Mouse (Mus musculus): Measurements from ENCODE around the gene Rps16. TPM values are rescaled to one million over a fixed set of nuclear protein-coding genes. Genes with fewer than 3 reads are reported as not detected.
A peak's percentile ranks its signal among the peaks of the same experiment; 100 is the strongest.

Rps16 gene
- total and polyA plus RNA-seq, 2 experiments from 2014 or later: 161 to 481 TPM

GRCm38 (mm10) chr7:28378769-28379651, 28.6 kb downstream of the Rps16 start:
- Histone ChIP-seq H3K36me3 (replicated peaks; ENCODE audit: control insufficient read depth, insufficient read depth, low read length) (peaks cover 13% of the 10 kb centered on the region), H3K4me1 (ENCODE audit: control insufficient read depth, insufficient read depth) (peaks cover 62% of the 10 kb centered on the region), H3K4me3 (ENCODE audit: low read depth, low read length) (peak overlapping the region; percentile 89), H3K27me3 (ENCODE audit: control insufficient read depth, insufficient read depth, low read length) (no peaks in the 10 kb centered on the region), H3K9ac (replicated peaks; ENCODE audit: low read depth, low read length) (peak overlapping the region; percentile 95), H3K9me3 (replicated peaks; ENCODE audit: control insufficient read depth, low read length) (no peaks in the 10 kb centered on the region), H3K4me2 (ENCODE audit: low read depth, low read length) (peak overlapping the region; percentile 95), H3K27ac (ENCODE audit: low read depth) (peak overlapping the region; percentile 100)
- DNase-seq (ENCODE audit: low spot score): peak; percentile 93
- WGBS: under 1% methylated on average over 52 of the region's 53 CpGs
- peak; percentile 50 for ATAC-seq (ENCODE audit: insufficient read depth, low read depth)
- TF ChIP-seq EP300 (IDR thresholded peaks at IDR 0.05; ENCODE audit: low read depth): no peak
- no peak for TF ChIP-seq CTCF (IDR thresholded peaks at IDR 0.05; ENCODE audit: low read depth)

- Histone ChIP-seq H3K9me3 (replicated peaks; ENCODE audit: control insufficient read depth, low read length) (no peaks in the 10 kb centered on the region), H3K9ac (replicated peaks; ENCODE audit: low read depth, low read length) (peak within 1 kb of the TSS; percentile 95), H3K27ac (ENCODE audit: low read depth) (peak within 1 kb of the TSS; percentile 100), H3K36me3 (replicated peaks; ENCODE audit: control insufficient read depth, insufficient read depth, low read length) (peaks cover 21% of the 10 kb centered on the region), H3K27me3 (ENCODE audit: control insufficient read depth, insufficient read depth, low read length) (no peaks in the 10 kb centered on the region), H3K4me3 (ENCODE audit: low read depth, low read length) (peak within 1 kb of the TSS; percentile 89), H3K4me2 (ENCODE audit: low read depth, low read length) (peak within 1 kb of the TSS; percentile 95), H3K4me1 (ENCODE audit: control insufficient read depth, insufficient read depth) (peaks cover 58% of the 10 kb centered on the region)
- no peak for ATAC-seq (ENCODE audit: insufficient read depth, low read depth)
- 42% methylated on average over 17 of the region's 17 CpGs for WGBS
- no peak for TF ChIP-seq EP300 (IDR thresholded peaks at IDR 0.05; ENCODE audit: low read depth)
- TF ChIP-seq CTCF (IDR thresholded peaks at IDR 0.05; ENCODE audit: low read depth): no peak
- DNase-seq (ENCODE audit: low spot score): no peak
Observed at GRCm38 (mm10) chr7:28380237-28381016, 30.0 kb downstream of the Rps16 start, which contains the start of gene Zfp36. Zfp36 (minus strand) TSS chr7:28380253.

GRCm38 (mm10) chr7:28381017-28381790, 30.8 kb downstream of the Rps16 start:
- peaks cover 28% of the 10 kb centered on the region for H3K36me3 ChIP-seq (replicated peaks; ENCODE audit: control insufficient read depth, insufficient read depth, low read length)
- peaks cover 54% of the 10 kb centered on the region for H3K4me1 ChIP-seq (ENCODE audit: control insufficient read depth, insufficient read depth)
- H3K4me2 ChIP-seq (ENCODE audit: low read depth, low read length): peak overlapping the region; percentile 81
- ATAC-seq (ENCODE audit: insufficient read depth, low read depth) (peak; percentile 45), DNase-seq (ENCODE audit: low spot score) (peak; percentile 89)
- peak overlapping the region; percentile 100 for H3K27ac ChIP-seq (ENCODE audit: low read depth)
- H3K27me3 ChIP-seq (ENCODE audit: control insufficient read depth, insufficient read depth, low read length): no peaks in the 10 kb centered on the region
- H3K9ac ChIP-seq (replicated peaks; ENCODE audit: low read depth, low read length): peak overlapping the region; percentile 76
- WGBS: 3% methylated on average over 30 of the region's 30 CpGs
- H3K9me3 ChIP-seq (replicated peaks; ENCODE audit: control insufficient read depth, low read length): no peaks in the 10 kb centered on the region
- no peak for TF ChIP-seq CTCF (IDR thresholded peaks at IDR 0.05; ENCODE audit: low read depth)
- TF ChIP-seq EP300 (IDR thresholded peaks at IDR 0.05; ENCODE audit: low read depth): peak; percentile 81
- H3K4me3 ChIP-seq (ENCODE audit: low read depth, low read length): peak overlapping the region; percentile 48

GRCm38 (mm10) chr7:28381938-28382337, 31.5 kb downstream of the Rps16 start:
- no peaks in the 10 kb centered on the region for H3K27me3 ChIP-seq (ENCODE audit: control insufficient read depth, insufficient read depth, low read length)
- peak; percentile 76 for ATAC-seq (ENCODE audit: insufficient read depth, low read depth)
- peak; percentile 92 for DNase-seq (ENCODE audit: low spot score)
- TF ChIP-seq EP300 (IDR thresholded peaks at IDR 0.05; ENCODE audit: low read depth) (peak; percentile 96), CTCF (IDR thresholded peaks at IDR 0.05; ENCODE audit: low read depth) (no peak)
- peaks cover 48% of the 10 kb centered on the region for H3K4me1 ChIP-seq (ENCODE audit: control insufficient read depth, insufficient read depth)
- H3K27ac ChIP-seq (ENCODE audit: low read depth): peak overlapping the region; percentile 100
- peak overlapping the region; percentile 48 for H3K4me3 ChIP-seq (ENCODE audit: low read depth, low read length)
- H3K9me3 ChIP-seq (replicated peaks; ENCODE audit: control insufficient read depth, low read length): no peaks in the 10 kb centered on the region
- H3K9ac ChIP-seq (replicated peaks; ENCODE audit: low read depth, low read length): peak overlapping the region; percentile 76
- under 1% methylated on average over 20 of the region's 20 CpGs for WGBS
- peaks cover 27% of the 10 kb centered on the region for H3K36me3 ChIP-seq (replicated peaks; ENCODE audit: control insufficient read depth, insufficient read depth, low read length)
- peak overlapping the region; percentile 81 for H3K4me2 ChIP-seq (ENCODE audit: low read depth, low read length)
